In the genomic region with DNA sequence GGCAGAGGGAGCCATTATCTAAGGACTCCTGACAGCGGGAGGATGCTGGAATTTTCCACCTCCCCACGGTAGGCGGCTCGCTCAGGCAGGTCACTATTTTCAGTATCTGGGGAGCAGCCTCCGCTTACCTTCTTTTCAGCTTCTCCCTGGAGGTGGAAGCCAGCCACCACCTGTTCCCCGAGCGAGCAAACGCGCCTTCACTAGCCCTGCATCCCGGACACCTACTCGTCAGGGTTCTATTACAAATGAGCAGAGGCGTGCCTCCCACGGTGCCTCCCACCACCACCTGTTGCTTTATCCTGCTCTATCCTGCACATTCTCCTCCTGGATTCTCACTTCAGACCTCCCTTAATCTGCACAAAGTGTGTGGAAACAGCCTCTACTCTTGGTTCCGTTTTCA, we compare ENCODE assay signal across 13 mouse cellular contexts. TPM values are rescaled to one million over a fixed set of nuclear protein-coding genes. Genes with fewer than 3 reads are reported as not detected.
DNase-seq lines count a peak whose midpoint lies in the region.
"Had no signal": no experiment of that assay in that cellular context is flagged by ENCODE, and none has a peak within 500 bp of the region (broad histone marks: within the 10 kb centered on the region; RNA-seq: fewer than 3 reads in every experiment).

No protein-coding gene starts in this region.

- intact Hi-C loops in left cerebral cortex, postnatal 36 days (cut with DNase I) = loop anchor here (1.0 kb wide), 1 partner anchor 15 kb away; no protein-coding TSS in a partner anchor

- DNase-seq in ES-CJ7 (ENCODE audit: low read depth, low spot score) = peak; percentile 41
- peak; percentile 90 for DNase-seq in brain, adult 2 months (ENCODE audit: low read depth, low spot score)
- peak; percentile 93 for DNase-seq in layer of hippocampus, adult 9-11 months
- peak; percentile 89 to 92 for DNase-seq in left cerebral cortex, postnatal 36 days (ENCODE audit: low spot score in 2 of 2)
- DNase-seq in adrenal gland, adult 8-10 months = no peak
- DNase-seq in spleen, postnatal 14 days (ENCODE audit: low spot score in 2 of 2) = no peak
- no peak for DNase-seq in cerebellum, postnatal 25 days
- DNase-seq: adrenal gland, postnatal 14 days; cerebellum, postnatal 14 days; kidney, postnatal 14 days; lung, embryonic 14.5 days; retina, postnatal 1 day; thymus, postnatal 25 days had no signal

RNA-seq across cellular contexts. Expression of a gene that starts 20.8 kb away (rescaled TPM):
- total RNA-seq in left cerebral cortex, postnatal 36 days (2021) = 10 to 100 TPM; 22.7 to 28.0 TPM
- total RNA-seq in adrenal gland, adult 8-10 months (2022) = 10 to 100 TPM; 17.1 to 23.2 (median 17.5) TPM

RNA-seq across cellular contexts. Expression of a gene that starts 25.6 kb away (rescaled TPM):
- 10 to 100 TPM; 18.8 to 20.5 TPM for total RNA-seq in left cerebral cortex, postnatal 36 days (2021)
- 10 to 100 TPM; 26.3 to 29.7 (median 29.2) TPM for total RNA-seq in adrenal gland, adult 8-10 months (2022)

RNA-seq across cellular contexts. Expression of a gene that starts 27.4 kb away (rescaled TPM):
- total RNA-seq in left cerebral cortex, postnatal 36 days (2021) = 10 to 100 TPM; 65.9 to 97.7 TPM
- total RNA-seq in adrenal gland, adult 8-10 months (2022) = 10 to 100 TPM; 16.1 to 26.7 (median 21.0) TPM

RNA-seq across cellular contexts. Expression of a gene that starts 36.8 kb away (rescaled TPM):
- total RNA-seq in left cerebral cortex, postnatal 36 days (2021) = 10 to 100 TPM; 97.9 to 98.5 TPM
- total RNA-seq in adrenal gland, adult 8-10 months (2022) = 100 to 1,000 TPM; 179 to 244 (median 222) TPM

RNA-seq across cellular contexts. Expression of a gene that starts 48.9 kb away (rescaled TPM):
- total RNA-seq in left cerebral cortex, postnatal 36 days (2021) = 10 to 100 TPM; 23.9 to 31.0 TPM
- 10 to 100 TPM; 13.4 to 28.4 (median 22.0) TPM for total RNA-seq in adrenal gland, adult 8-10 months (2022)

Comparison
In these comparisons a context has a peak if more than half of its experiments do, and no peak if none do; other contexts are left out.
1. DNase-seq: peak in ES-CJ7 (single experiment), brain, adult 2 months (single experiment), layer of hippocampus, adult 9-11 months (single experiment) and left cerebral cortex, postnatal 36 days (2 of 2); none in adrenal gland, adult 8-10 months (single experiment), spleen, postnatal 14 days (0 of 2) and cerebellum, postnatal 25 days (0 of 2).